Mouse (Mus musculus): ENCODE results near the gene Spx.

Spx gene

GRCm38 (mm10) chr6:142451381-142451780 is 38.1 kb downstream of the Spx start:
- DNase-seq, result no peak

GRCm38 (mm10) chr6:142453311-142453710 is 40.1 kb downstream of the Spx start:
- DNase-seq, result peak; percentile 48

GRCm38 (mm10) chr6:142455314-142455996 is 42.2 kb downstream of the Spx start:
- DNase-seq, result no peak

GRCm38 (mm10) chr6:142458010-142458409 is 44.8 kb downstream of the Spx start:
- no peak for DNase-seq

GRCm38 (mm10) chr6:142459017-142459678 is 45.9 kb downstream of the Spx start:
- no peak for DNase-seq

- no peak for DNase-seq
Observed at GRCm38 (mm10) chr6:142462194-142462593, 49.0 kb downstream of the Spx start.
